Mouse (Mus musculus) hindbrain, embryonic 10.5 days (tissue): ENCODE measurements around the gene Tubb2a. TPM values are rescaled to one million over a fixed set of nuclear protein-coding genes. Genes with fewer than 3 reads are reported as not detected.
"Not testable (repeated sequence)": the region's sequence is repeated elsewhere in the genome, so short reads cannot be mapped to it uniquely, and the experiment has no call there.

ENCODE experiments used
- DNase-seq: peaks from one replicate; pipeline ENCODE4 v3.0.0-alpha.2; 2017; ENCODE audit warnings: low spot score
- H3K27ac ChIP-seq: fragments of 300-500 bp; sonication (generic); 2 replicates; pipeline ENCODE4 v1.5.1; 2016; ENCODE audit warnings: mild to moderate bottlenecking, moderate library complexity
- H3K27me3 ChIP-seq: fragments of 300-500 bp; sonication (generic); 2 replicates; pipeline ENCODE4 v1.6.1; 2016; ENCODE audit warnings: mild to moderate bottlenecking; ENCODE audit not compliant: poor library complexity, insufficient read depth, severe bottlenecking
- H3K36me3 ChIP-seq: fragments of 300-500 bp; sonication (generic); 2 replicates; pipeline ENCODE4 v1.6.1; 2016; ENCODE audit warnings: mild to moderate bottlenecking, moderate library complexity
- H3K4me1 ChIP-seq: fragments of 300-500 bp; sonication (generic); replicated peaks from 2 replicates; pipeline ENCODE4 v1.6.1; 2016; ENCODE audit warnings: mild to moderate bottlenecking
- H3K4me3 ChIP-seq: fragments of 300-500 bp; sonication (generic); 2 replicates; pipeline ENCODE4 v1.5.1; 2016; ENCODE audit warnings: mild to moderate bottlenecking, moderate library complexity
- H3K9me3 ChIP-seq: fragments of 300-500 bp; sonication (generic); 2 replicates; pipeline ENCODE4 v1.6.1; 2016; ENCODE audit warnings: mild to moderate bottlenecking, moderate library complexity
- WGBS: fragments of 180-500 bp; shearing (Covaris S2); methylation state at CpG from one replicate; pipeline ENCODE4 v1.1.7; 2016; 5-methylcytosine and 5-hydroxymethylcytosine counted together
- polyA plus RNA-seq: library from polyadenylated mRNA; unstranded; fragments of >200 nt; fragmentation: Nextera tagmentation; extraction: Ambion mirVana; gene quantifications from 2 replicates; pipeline ENCODE4 v1.2.1, GENCODE M21; 2016

Gene Tubb2a
- polyA plus RNA-seq, 1 experiment from 2014 or later = 435 TPM

DNA sequence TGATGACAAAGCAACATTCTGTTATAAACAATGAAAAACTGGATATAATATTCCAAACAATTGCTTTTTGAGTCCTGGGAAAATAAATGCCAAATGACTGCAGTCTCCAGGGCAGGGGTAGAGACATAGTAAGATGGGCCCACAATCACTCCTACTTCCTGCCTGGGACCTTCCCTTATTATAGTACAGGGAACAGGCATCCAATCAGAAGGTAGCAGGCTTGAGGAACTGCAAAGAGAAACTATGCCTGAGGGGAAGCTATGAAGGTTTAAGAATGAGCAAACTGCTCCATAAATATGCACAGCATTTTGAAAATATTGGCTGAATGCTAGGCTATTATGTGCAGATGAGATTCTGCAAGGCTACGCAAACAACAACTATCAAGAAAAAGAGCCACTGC lies 29.2 kb upstream of the Tubb2a start:
- H3K9me3 ChIP-seq = no peaks in the 10 kb centered on the region
- peaks cover 13% of the 10 kb centered on the region for H3K4me1 ChIP-seq
- H3K27ac ChIP-seq = no peak overlapping the region
- H3K36me3 ChIP-seq = no peaks in the 10 kb centered on the region
- H3K27me3 ChIP-seq = no peaks in the 10 kb centered on the region
- WGBS = 98% methylated on average over 1 of the region's 1 CpGs
- H3K4me3 ChIP-seq = no peak overlapping the region
- no peak for DNase-seq

- H3K27me3 ChIP-seq = no peaks in the 10 kb centered on the region
- no peak overlapping the region for H3K27ac ChIP-seq
- 86% methylated on average over 2 of the region's 2 CpGs for WGBS
- H3K9me3 ChIP-seq = no peaks in the 10 kb centered on the region
- peaks cover 13% of the 10 kb centered on the region for H3K4me1 ChIP-seq
- no peaks in the 10 kb centered on the region for H3K36me3 ChIP-seq
- DNase-seq = no peak
- no peak overlapping the region for H3K4me3 ChIP-seq
Measured at GRCm38 (mm10) chr13:34106256-34106655, 28.4 kb upstream of the Tubb2a start.

- no peak for DNase-seq
- Histone ChIP-seq H3K9me3 (no peaks in the 10 kb centered on the region), H3K4me3 (no peak overlapping the region), H3K36me3 (no peaks in the 10 kb centered on the region), H3K27ac (no peak overlapping the region), H3K4me1 (peaks cover 9% of the 10 kb centered on the region), H3K27me3 (no peaks in the 10 kb centered on the region)
- WGBS = 79% methylated on average over 1 of the region's 1 CpGs
Measured at GRCm38 (mm10) chr13:34105364-34105763, 27.6 kb upstream of the Tubb2a start.

GRCm38 (mm10) chr13:34101908-34102307 lies 24.1 kb upstream of the Tubb2a start:
- Histone ChIP-seq H3K4me3 (no peak overlapping the region), H3K36me3 (no peaks in the 10 kb centered on the region), H3K4me1 (peaks cover 3% of the 10 kb centered on the region), H3K27me3 (no peaks in the 10 kb centered on the region), H3K9me3 (no peaks in the 10 kb centered on the region), H3K27ac (no peak overlapping the region)
- WGBS = 90% methylated on average over 9 of the region's 9 CpGs
- no peak for DNase-seq

GRCm38 (mm10) chr13:34101247-34101646 lies 23.4 kb upstream of the Tubb2a start:
- H3K27me3 ChIP-seq = no peaks in the 10 kb centered on the region
- no peak for DNase-seq
- H3K9me3 ChIP-seq = no peaks in the 10 kb centered on the region
- H3K4me1 ChIP-seq = peaks cover 10% of the 10 kb centered on the region
- H3K27ac ChIP-seq = no peak overlapping the region
- 92% methylated on average over 10 of the region's 10 CpGs for WGBS
- H3K4me3 ChIP-seq = no peak overlapping the region
- H3K36me3 ChIP-seq = no peaks in the 10 kb centered on the region

DNA sequence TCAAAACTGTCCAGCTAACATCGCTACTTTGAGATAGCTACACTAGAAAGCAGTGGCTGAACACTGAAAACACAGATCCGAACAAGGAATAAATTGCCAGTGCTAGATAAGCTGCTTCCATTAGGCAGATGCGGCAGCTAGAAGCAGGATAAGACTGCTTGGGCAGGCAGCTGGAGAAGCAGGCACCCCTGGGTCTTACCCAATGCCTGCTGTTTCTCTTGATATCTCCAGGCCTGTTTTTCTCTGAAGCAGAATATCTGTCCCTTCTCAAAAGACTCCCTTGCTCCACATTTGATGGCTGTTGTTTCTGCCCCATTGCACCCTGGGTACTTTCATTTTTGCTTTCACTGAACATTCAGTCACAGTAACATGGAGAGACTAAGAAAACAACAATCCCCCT lies 22.9 kb upstream of the Tubb2a start:
- 91% methylated on average over 3 of the region's 3 CpGs for WGBS
- Histone ChIP-seq H3K9me3 (no peaks in the 10 kb centered on the region), H3K36me3 (no peaks in the 10 kb centered on the region), H3K27ac (no peak overlapping the region; the same call in 1 of the 2 replicates), H3K4me3 (no peak overlapping the region), H3K4me1 (peaks cover 15% of the 10 kb centered on the region), H3K27me3 (no peaks in the 10 kb centered on the region)
- DNase-seq = no peak

- Histone ChIP-seq H3K36me3 (no peaks in the 10 kb centered on the region), H3K4me1 (peaks cover 24% of the 10 kb centered on the region), H3K27me3 (no peaks in the 10 kb centered on the region), H3K27ac (peak overlapping the region; percentile 79), H3K4me3 (no peak overlapping the region), H3K9me3 (no peaks in the 10 kb centered on the region)
- 76% methylated on average over 3 of the region's 3 CpGs for WGBS
- DNase-seq = no peak
Measured at GRCm38 (mm10) chr13:34097086-34097485, 19.3 kb upstream of the Tubb2a start.

GRCm38 (mm10) chr13:34096455-34096854 lies 18.6 kb upstream of the Tubb2a start:
- WGBS = 67% methylated on average over 4 of the region's 4 CpGs
- Histone ChIP-seq H3K36me3 (no peaks in the 10 kb centered on the region), H3K4me3 (no peak overlapping the region), H3K4me1 (peaks cover 24% of the 10 kb centered on the region), H3K9me3 (no peaks in the 10 kb centered on the region), H3K27ac (peak overlapping the region; percentile 79), H3K27me3 (no peaks in the 10 kb centered on the region)
- no peak for DNase-seq

- Histone ChIP-seq H3K27me3 (no peaks in the 10 kb centered on the region), H3K4me3 (no peak overlapping the region), H3K9me3 (no peaks in the 10 kb centered on the region), H3K4me1 (peaks cover 24% of the 10 kb centered on the region), H3K36me3 (no peaks in the 10 kb centered on the region), H3K27ac (peak overlapping the region; percentile 79)
- WGBS = 33% methylated on average over 7 of the region's 7 CpGs
- peak; percentile 51 for DNase-seq
Measured at GRCm38 (mm10) chr13:34095542-34096435, 18.0 kb upstream of the Tubb2a start.

GRCm38 (mm10) chr13:34089358-34089757 lies 11.6 kb upstream of the Tubb2a start:
- H3K27ac ChIP-seq = peak overlapping the region; percentile 73
- 59% methylated on average over 3 of the region's 3 CpGs for WGBS
- no peak overlapping the region for H3K4me3 ChIP-seq

GRCm38 (mm10) chr13:34088871-34089288 lies 11.1 kb upstream of the Tubb2a start:
- Histone ChIP-seq H3K4me1 (peaks cover 32% of the 10 kb centered on the region), H3K27ac (peak overlapping the region; percentile 73), H3K9me3 (no peaks in the 10 kb centered on the region), H3K36me3 (no peaks in the 10 kb centered on the region), H3K27me3 (no peaks in the 10 kb centered on the region), H3K4me3 (no peak overlapping the region)
- WGBS = 63% methylated on average over 7 of the region's 7 CpGs
- peak; percentile 46 for DNase-seq

More at GRCm38 (mm10) chr13:34089358-34089757, 11.6 kb upstream of the Tubb2a start:
- DNase-seq = no peak
- no peaks in the 10 kb centered on the region for H3K36me3 ChIP-seq
- no peaks in the 10 kb centered on the region for H3K9me3 ChIP-seq
- H3K4me1 ChIP-seq = peaks cover 32% of the 10 kb centered on the region
- no peaks in the 10 kb centered on the region for H3K27me3 ChIP-seq

- Histone ChIP-seq H3K4me1 (peaks cover 32% of the 10 kb centered on the region), H3K27ac (peak overlapping the region; percentile 73)
- H3K9me3 ChIP-seq, H3K4me3 ChIP-seq, H3K27me3 ChIP-seq, H3K36me3 ChIP-seq, DNase-seq: not testable (repeated sequence)
- WGBS = 54% methylated on average over 5 of the region's 5 CpGs
Measured at GRCm38 (mm10) chr13:34088201-34088649, 10.4 kb upstream of the Tubb2a start.

GRCm38 (mm10) chr13:34087052-34087812 lies 9.4 kb upstream of the Tubb2a start:
- Histone ChIP-seq H3K27ac (peak overlapping the region; percentile 30; the same call in 1 of the 2 replicates), H3K9me3 (no peaks in the 10 kb centered on the region), H3K4me3 (no peak overlapping the region), H3K27me3 (no peaks in the 10 kb centered on the region), H3K36me3 (no peaks in the 10 kb centered on the region), H3K4me1 (peaks cover 32% of the 10 kb centered on the region)
- WGBS = 60% methylated on average over 7 of the region's 7 CpGs
- no peak for DNase-seq
